ENCODE assay signal across 26 mouse cellular contexts in genomic region chr11:83818591-83819127, GRCm38 (mm10). TPM values are rescaled to one million over a fixed set of nuclear protein-coding genes. Genes with fewer than 3 reads are reported as not detected.
DNase-seq lines count a peak whose midpoint lies in the region; ATAC-seq and TF ChIP-seq lines count a peak whose summit lies in the region.
"Had no signal": no experiment of that assay in that cellular context is flagged by ENCODE, and none has a peak within 500 bp of the region (broad histone marks: within the 10 kb centered on the region; RNA-seq: fewer than 3 reads in every experiment).

No protein-coding gene starts in this region.

- no peaks in the 10 kb centered on the region for H3K36me3 ChIP-seq in kidney, adult 2 months (ENCODE audit: control insufficient read depth, insufficient read depth, low read length)
- H3K36me3 ChIP-seq in kidney, embryonic 16.5 days (ENCODE audit: insufficient read depth, low read length): no peaks in the 10 kb centered on the region
- H3K36me3 ChIP-seq in lung, embryonic 14.5 days (ENCODE audit: insufficient read depth): no peaks in the 10 kb centered on the region
- no peaks in the 10 kb centered on the region for H3K36me3 ChIP-seq in stomach, postnatal 0 days (ENCODE audit: control insufficient read depth, insufficient read depth, low read length)
- H3K36me3 ChIP-seq: forebrain, embryonic 10.5 days; G1E; heart, embryonic 10.5 days; heart, embryonic 13.5 days had no signal

- H3K9me3 ChIP-seq in kidney, embryonic 16.5 days (ENCODE audit: low read length): no peaks in the 10 kb centered on the region
- H3K9me3 ChIP-seq in lung, embryonic 14.5 days (ENCODE audit: low read depth, low read length): no peaks in the 10 kb centered on the region
- no peaks in the 10 kb centered on the region for H3K9me3 ChIP-seq in stomach, postnatal 0 days (ENCODE audit: control insufficient read depth, low read length)
- H3K9me3 ChIP-seq: forebrain, embryonic 10.5 days; forebrain, embryonic 13.5 days; G1E; heart, embryonic 10.5 days; heart, embryonic 13.5 days had no signal

- TF ChIP-seq POLR2A in kidney, adult 2 months (IDR thresholded peaks at IDR 0.05; ENCODE audit: low read depth, low read length): no peak

- H3K27me3 ChIP-seq in kidney, adult 2 months (replicated peaks; ENCODE audit: control insufficient read depth, insufficient read depth, low read length): no peaks in the 10 kb centered on the region
- H3K27me3 ChIP-seq in kidney, embryonic 16.5 days (ENCODE audit: insufficient read depth, low read length): no peaks in the 10 kb centered on the region
- H3K27me3 ChIP-seq in lung, embryonic 14.5 days (ENCODE audit: insufficient read depth, low read length): no peaks in the 10 kb centered on the region
- H3K27me3 ChIP-seq in stomach, postnatal 0 days (ENCODE audit: control insufficient read depth, insufficient read depth, low read length): no peaks in the 10 kb centered on the region
- H3K27me3 ChIP-seq: forebrain, embryonic 13.5 days; Patski had no signal

- H3K4me1 ChIP-seq in kidney, adult 2 months (ENCODE audit: control insufficient read depth, insufficient read depth, low read length): peaks cover 36% of the 10 kb centered on the region
- H3K4me1 ChIP-seq in kidney, embryonic 16.5 days (ENCODE audit: insufficient read depth, low read length): peaks cover 37% of the 10 kb centered on the region
- no peaks in the 10 kb centered on the region for H3K4me1 ChIP-seq in lung, embryonic 14.5 days (ENCODE audit: insufficient read depth)
- H3K4me1 ChIP-seq in stomach, postnatal 0 days (replicated peaks; ENCODE audit: control insufficient read depth, insufficient read depth): no peaks in the 10 kb centered on the region
- H3K4me1 ChIP-seq: heart, embryonic 10.5 days; heart, embryonic 13.5 days had no signal

- H3K4me2 ChIP-seq in kidney, embryonic 16.5 days (replicated peaks; ENCODE audit: low read depth, low read length): peak overlapping the region; percentile 48; the same call in 1 of the 2 replicates
- H3K4me2 ChIP-seq in lung, embryonic 14.5 days: no peak overlapping the region
- H3K4me2 ChIP-seq in stomach, postnatal 0 days (replicated peaks; ENCODE audit: low read depth): no peak overlapping the region
- H3K4me2 ChIP-seq: forebrain, embryonic 13.5 days; heart, embryonic 13.5 days had no signal

- no peak for DNase-seq in kidney, adult 2 months
- DNase-seq in kidney, adult 11 months: no peak
- DNase-seq in kidney, postnatal 4 days: no peak
- DNase-seq in lung, embryonic 14.5 days: no peak
- no peak for DNase-seq in lung, postnatal 25 days (ENCODE audit: low spot score)
- DNase-seq in stomach, postnatal 0 days (ENCODE audit: low spot score): no peak
- DNase-seq in urinary bladder, adult 2 months (ENCODE audit: low spot score): no peak
- DNase-seq: adrenal gland, postnatal 10 days; adrenal gland, postnatal 36 days; cerebellum, adult 18-20 months; cerebellum, adult 9-10 months; gastrocnemius, postnatal 10 days; gastrocnemius, postnatal 36 days; heart, adult 2 months; heart, postnatal 14 days; heart, postnatal 4 days had no signal

- H3K9ac ChIP-seq in kidney, embryonic 16.5 days (replicated peaks; ENCODE audit: low read length): peak overlapping the region; percentile 44; the same call in 1 of the 2 replicates
- no peak overlapping the region for H3K9ac ChIP-seq in lung, embryonic 14.5 days
- H3K9ac ChIP-seq in stomach, postnatal 0 days (ENCODE audit: low read length): no peak overlapping the region
- H3K9ac ChIP-seq: forebrain, embryonic 13.5 days; heart, embryonic 13.5 days had no signal

- no peak for TF ChIP-seq CTCF in kidney, adult 2 months (conservative IDR thresholded peaks at IDR 0.05; ENCODE audit: insufficient read depth, insufficient read length, low read depth, low read length)
- TF ChIP-seq CTCF in lung, embryonic 14.5 days (IDR thresholded peaks at IDR 0.05; ENCODE audit: low read depth): no peak
- TF ChIP-seq CTCF in stomach, postnatal 0 days (IDR thresholded peaks at IDR 0.05; ENCODE audit: low read depth): peak; percentile 18

- 26% methylated on average over 9 of the region's 9 CpGs for WGBS in kidney, adult 2 months
- WGBS in kidney, embryonic 16.5 days: 39% methylated on average over 9 of the region's 9 CpGs
- 52% methylated on average over 9 of the region's 9 CpGs for WGBS in lung, embryonic 14.5 days
- 46% methylated on average over 9 of the region's 9 CpGs for WGBS in stomach, postnatal 0 days

- H3K27ac ChIP-seq in kidney, adult 2 months (ENCODE audit: insufficient read depth, low read depth, low read length): peak overlapping the region; percentile 99
- peak overlapping the region; percentile 98 for H3K27ac ChIP-seq in kidney, embryonic 16.5 days (ENCODE audit: low read length)
- H3K27ac ChIP-seq in lung, embryonic 14.5 days (ENCODE audit: low read depth): 0 out of 2 replicates have a peak overlapping the region, but pooled peaks have one; percentile 27
- H3K27ac ChIP-seq in stomach, postnatal 0 days (replicated peaks): no peak overlapping the region
- H3K27ac ChIP-seq: forebrain, embryonic 10.5 days; forebrain, embryonic 13.5 days; heart, adult 2 months; heart, embryonic 10.5 days; heart, embryonic 13.5 days had no signal

- H3K4me3 ChIP-seq in kidney, adult 2 months (ENCODE audit: insufficient read depth, low read depth, low read length): no peak overlapping the region
- H3K4me3 ChIP-seq in kidney, embryonic 16.5 days (ENCODE audit: low read length): no peak overlapping the region
- no peak overlapping the region for H3K4me3 ChIP-seq in lung, embryonic 14.5 days (ENCODE audit: low read depth, low read length)
- H3K4me3 ChIP-seq in stomach, postnatal 0 days (ENCODE audit: low read depth, low read length): no peak overlapping the region
- H3K4me3 ChIP-seq: forebrain, embryonic 10.5 days; forebrain, embryonic 13.5 days; heart, adult 2 months; heart, embryonic 10.5 days; heart, embryonic 13.5 days had no signal

- TF ChIP-seq EP300 in stomach, postnatal 0 days (optimal IDR thresholded peaks at IDR 0.05): no peak

- no peak for ATAC-seq in kidney, embryonic 16.5 days (ENCODE audit: low FRiP score, low TSS enrichment)
- no peak for ATAC-seq in lung, embryonic 14.5 days (ENCODE audit: insufficient read depth)
- ATAC-seq in stomach, postnatal 0 days (ENCODE audit: low FRiP score, low TSS enrichment): no peak
- ATAC-seq: forebrain, embryonic 13.5 days; forebrain, embryonic 16.5 days; Patski had no signal

RNA-seq across cellular contexts. Expression of gene Hnf1b, which starts 31.2 kb away (rescaled TPM):
- polyA plus RNA-seq in kidney, adult 2 months (2012; rRNA removed): 161 and 172 TPM in 2 replicates
- polyA plus RNA-seq in kidney, embryonic 16.5 days (2015; fragmentation: Nextera tagmentation; extraction: Ambion mirVana): 90.9 and 104 TPM in 2 replicates
- 10.9 and 11.4 TPM in 2 replicates for polyA plus RNA-seq in lung, embryonic 14.5 days (2014; fragmentation: Nextera tagmentation; extraction: Ambion mirVana)
- 4.8 and 5.0 TPM in 2 replicates for polyA plus RNA-seq in stomach, postnatal 0 days (2015; fragmentation: Nextera tagmentation; extraction: Ambion mirVana)
- polyA plus RNA-seq in urinary bladder, adult 2 months (2012; rRNA removed): 11.7 and 12.5 TPM in 2 replicates
- polyA plus RNA-seq: embryonic facial prominence, embryonic 11.5 days; embryonic facial prominence, embryonic 14.5 days; forebrain, embryonic 10.5 days; forebrain, embryonic 13.5 days; G1E had no signal
